In genomic region chr2:27606816-27607215, GRCm38 (mm10) we compare ENCODE assay signal across 20 mouse cellular contexts.
"Had no signal": no experiment of that assay in that cellular context is flagged by ENCODE, and none has a peak within 500 bp of the region (broad histone marks: within the 10 kb centered on the region; RNA-seq: fewer than 3 reads in every experiment).

No protein-coding gene starts in this region.

- H3K9me3 ChIP-seq: limb, embryonic 12.5 days; limb, embryonic 15.5 days; liver, embryonic 12.5 days; liver, embryonic 15.5 days; midbrain, embryonic 15.5 days; neural tube, embryonic 13.5 days had no signal

- DNase-seq: kidney, adult 11 months; kidney, adult 8-10 months; kidney, postnatal 14 days; kidney, postnatal 4 days; left cerebral cortex, postnatal 4 days; lung, adult 2 months; lung, postnatal 10 days; lung, postnatal 4 days; retina, postnatal 1 day; thymus, adult 2 months; thymus, postnatal 14 days; thymus, postnatal 4 days had no signal

- H3K4me3 ChIP-seq: limb, embryonic 12.5 days; limb, embryonic 15.5 days; liver, embryonic 12.5 days; liver, embryonic 15.5 days; midbrain, embryonic 15.5 days; myocyte; neural tube, embryonic 13.5 days had no signal

- H3K27ac ChIP-seq: limb, embryonic 12.5 days; limb, embryonic 15.5 days; liver, embryonic 12.5 days; liver, embryonic 15.5 days; midbrain, embryonic 15.5 days; neural tube, embryonic 13.5 days had no signal

- ATAC-seq: liver, embryonic 12.5 days; midbrain, embryonic 15.5 days had no signal

- H3K36me3 ChIP-seq: limb, embryonic 12.5 days; limb, embryonic 15.5 days; liver, embryonic 12.5 days; liver, embryonic 15.5 days; midbrain, embryonic 15.5 days; neural tube, embryonic 13.5 days had no signal

- H3K27me3 ChIP-seq: limb, embryonic 15.5 days; midbrain, embryonic 15.5 days; neural tube, embryonic 13.5 days had no signal

- H3K4me2 ChIP-seq: limb, embryonic 12.5 days; limb, embryonic 15.5 days; liver, embryonic 12.5 days; liver, embryonic 15.5 days; midbrain, embryonic 11.5 days; midbrain, embryonic 15.5 days; neural tube, embryonic 13.5 days had no signal

- H3K4me1 ChIP-seq: limb, embryonic 12.5 days; liver, embryonic 12.5 days; liver, embryonic 15.5 days; midbrain, embryonic 15.5 days had no signal

- H3K9ac ChIP-seq: limb, embryonic 12.5 days; limb, embryonic 15.5 days; liver, embryonic 12.5 days; liver, embryonic 15.5 days; midbrain, embryonic 15.5 days; neural tube, embryonic 13.5 days had no signal
